Mouse (Mus musculus) forebrain, embryonic 11.5 days (tissue): ENCODE measurements at regions not wholly inside any gene's neighbourhood (a gene's known extent, or its start where the extent isn't known, plus 50 kb on each side); places are given as distances from the start of the nearest gene placed in this dataset.

Source experiments
- ATAC-seq: fragments of 200-750 bp; cut with Nextera tagmentation; replicated peaks from 2 replicates; pipeline ENCODE4 v1.8.0; 2017; ENCODE audit warnings: moderate TSS enrichment; ENCODE audit not compliant: low FRiP score
- DNase-seq: peaks from one replicate; pipeline ENCODE4 v3.0.0-alpha.2; 2017; ENCODE audit warnings: low spot score
- H3K27ac ChIP-seq: fragments of 300-500 bp; sonication (generic); 2 replicates; pipeline ENCODE4 v1.5.1; 2014; ENCODE audit warnings: low read depth, low read length
- H3K27me3 ChIP-seq: fragments of 300-500 bp; sonication (generic); 2 replicates; pipeline ENCODE4 v1.6.1; 2014; ENCODE audit warnings: mild to moderate bottlenecking, low read length, mixed read lengths; ENCODE audit not compliant: control insufficient read depth, insufficient read depth
- H3K36me3 ChIP-seq: fragments of 300-500 bp; sonication (generic); 2 replicates; pipeline ENCODE4 v1.6.1; 2014; ENCODE audit warnings: mild to moderate bottlenecking, low read length, moderate library complexity, mixed read lengths; ENCODE audit not compliant: control insufficient read depth, insufficient read depth
- H3K4me1 ChIP-seq: fragments of 300-500 bp; sonication (generic); replicated peaks from 2 replicates; pipeline ENCODE4 v1.6.1; 2014; ENCODE audit warnings: low read length, mixed read lengths; ENCODE audit not compliant: control insufficient read depth, insufficient read depth
- H3K4me2 ChIP-seq: fragments of 300-500 bp; sonication (generic); 2 replicates; pipeline ENCODE4 v1.6.1; 2014; ENCODE audit warnings: low read depth, mild to moderate bottlenecking, low read length, moderate library complexity, mixed read lengths; ENCODE audit not compliant: severe bottlenecking
- H3K4me3 ChIP-seq: fragments of 300-500 bp; sonication (generic); 2 replicates; pipeline ENCODE4 v1.5.1; 2014; ENCODE audit warnings: low read depth, low read length
- H3K9ac ChIP-seq: fragments of 300-500 bp; sonication (generic); 2 replicates; pipeline ENCODE4 v1.6.1; 2014; ENCODE audit warnings: low read length
- H3K9me3 ChIP-seq: fragments of 300-500 bp; sonication (generic); 2 replicates; pipeline ENCODE4 v1.6.1; 2016; ENCODE audit warnings: low read length, mixed read lengths; ENCODE audit not compliant: control insufficient read depth
- WGBS: fragments of 180-500 bp; shearing (Covaris S2); extraction: QIAGEN DNeasy Blood & Tissue Kit; methylation state at CpG from one replicate; pipeline ENCODE4 v1.1.7; 2014; 5-methylcytosine and 5-hydroxymethylcytosine counted together

DNA sequence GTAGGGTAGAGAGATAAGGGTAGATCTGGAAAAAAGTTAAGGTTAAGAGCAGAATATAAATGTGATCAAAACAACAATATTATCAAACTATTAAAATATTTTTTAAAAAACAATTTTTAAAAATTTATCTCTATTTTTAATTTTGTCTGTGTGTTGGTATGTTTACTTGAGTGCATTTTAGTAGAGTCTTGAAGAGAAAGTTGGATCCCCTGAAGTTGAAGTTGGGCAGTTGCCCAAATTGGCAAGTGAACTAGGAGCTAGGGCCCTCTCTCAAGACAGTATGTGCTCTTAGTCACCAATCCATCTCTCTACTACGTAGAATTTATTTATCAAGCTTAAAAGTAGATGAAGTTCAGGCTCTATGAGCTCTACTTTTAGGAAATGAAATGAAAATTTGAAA, 59.9 kb downstream of the Adamts1 start:
- H3K27me3 ChIP-seq: no peaks in the 10 kb centered on the region
- no peak overlapping the region for H3K9ac ChIP-seq
- H3K4me2 ChIP-seq: no peak overlapping the region
- H3K4me1 ChIP-seq: no peaks in the 10 kb centered on the region
- no peaks in the 10 kb centered on the region for H3K36me3 ChIP-seq
- 95% methylated on average over 1 of the region's 1 CpGs for WGBS
- H3K4me3 ChIP-seq: no peak overlapping the region
- no peaks in the 10 kb centered on the region for H3K9me3 ChIP-seq
- no peak overlapping the region for H3K27ac ChIP-seq
- DNase-seq: no peak
- ATAC-seq: no peak

DNA sequence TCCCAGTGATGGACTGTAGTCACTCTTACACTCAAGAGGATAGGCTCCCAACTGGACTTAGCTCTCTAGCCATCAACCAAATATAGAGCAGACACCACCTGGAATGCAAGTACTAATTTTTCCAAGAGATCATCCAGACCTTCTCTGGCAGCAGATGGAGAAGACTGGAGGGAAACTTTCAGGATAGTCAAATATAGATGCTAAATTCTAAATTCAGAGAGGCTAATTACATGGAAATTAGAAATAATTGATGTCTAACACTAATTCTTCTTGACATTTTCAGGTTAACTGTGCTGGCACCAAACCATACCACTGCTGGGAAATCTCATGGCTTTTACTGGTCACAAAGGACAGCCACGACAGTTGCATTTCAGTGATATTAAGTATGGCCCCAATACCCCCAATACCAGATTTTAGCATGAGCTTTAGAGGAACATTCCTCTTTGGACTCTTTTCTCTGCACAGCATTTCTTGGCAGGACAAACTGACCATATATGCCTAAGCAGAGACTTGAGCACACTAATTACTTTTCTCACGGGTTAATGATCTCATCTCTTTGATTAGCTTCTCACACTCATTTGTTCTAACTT, 64.2 kb downstream of the Adamts1 start:
- no peak overlapping the region for H3K4me2 ChIP-seq
- no peaks in the 10 kb centered on the region for H3K9me3 ChIP-seq
- H3K27me3 ChIP-seq: no peaks in the 10 kb centered on the region
- H3K4me3 ChIP-seq: no peak overlapping the region
- H3K4me1 ChIP-seq: no peaks in the 10 kb centered on the region
- no peak for DNase-seq
- 78% methylated on average over 2 of the region's 2 CpGs for WGBS
- H3K36me3 ChIP-seq: no peaks in the 10 kb centered on the region
- no peak for ATAC-seq
- H3K27ac ChIP-seq: no peak overlapping the region
- H3K9ac ChIP-seq: no peak overlapping the region

DNA sequence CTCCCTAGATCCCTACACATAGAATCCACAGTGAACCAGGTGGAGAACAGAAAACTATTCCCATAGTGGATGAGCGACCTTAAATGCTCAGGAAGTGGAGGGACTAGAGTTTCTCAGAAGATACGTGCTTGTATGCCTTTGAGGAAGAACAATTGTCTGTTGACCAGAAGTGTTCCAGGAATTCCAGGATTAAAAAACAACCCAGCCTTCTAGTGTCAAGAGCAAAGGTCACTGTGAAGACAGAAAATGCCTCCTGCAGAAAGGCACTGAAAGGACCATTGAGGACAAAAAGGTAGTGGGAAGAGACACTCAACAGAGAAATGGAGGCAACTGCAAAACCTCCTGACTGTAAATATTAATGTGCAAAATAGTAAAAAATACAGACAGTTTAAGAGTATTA, 74.9 kb downstream of the Adamts1 start:
- Histone ChIP-seq H3K27me3 (no peaks in the 10 kb centered on the region), H3K36me3 (no peaks in the 10 kb centered on the region), H3K4me2 (no peak overlapping the region), H3K4me3 (no peak overlapping the region), H3K9ac (no peak overlapping the region), H3K4me1 (no peaks in the 10 kb centered on the region), H3K9me3 (no peaks in the 10 kb centered on the region), H3K27ac (no peak overlapping the region)
- ATAC-seq: no peak
- no peak for DNase-seq
- 77% methylated on average over 2 of the region's 2 CpGs for WGBS

DNA sequence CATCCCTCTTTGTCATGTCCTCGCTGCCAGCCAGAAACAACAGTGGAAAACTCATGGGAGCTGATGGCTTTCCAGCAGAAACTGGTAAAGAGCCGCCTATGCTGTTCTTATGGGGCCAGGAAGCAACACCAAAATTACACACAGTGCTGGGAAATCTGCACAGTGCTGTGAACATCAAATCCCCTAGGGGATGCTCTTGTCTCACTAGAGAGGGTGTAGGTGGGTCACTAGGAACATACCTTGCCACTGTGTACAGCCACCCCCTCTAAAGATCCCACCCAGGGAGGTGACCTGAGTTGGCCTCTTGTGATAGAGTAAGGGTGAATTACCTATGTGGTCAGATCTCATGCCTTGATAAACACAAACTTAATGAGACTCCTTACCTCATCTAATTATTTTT, 80.9 kb downstream of the Adamts1 start:
- Histone ChIP-seq H3K9me3 (no peaks in the 10 kb centered on the region), H3K9ac (no peak overlapping the region), H3K4me3 (no peak overlapping the region), H3K36me3 (no peaks in the 10 kb centered on the region), H3K4me1 (no peaks in the 10 kb centered on the region), H3K27ac (no peak overlapping the region), H3K27me3 (no peaks in the 10 kb centered on the region), H3K4me2 (no peak overlapping the region)
- no peak for DNase-seq
- 63% methylated on average over 2 of the region's 2 CpGs for WGBS
- ATAC-seq: no peak

DNA sequence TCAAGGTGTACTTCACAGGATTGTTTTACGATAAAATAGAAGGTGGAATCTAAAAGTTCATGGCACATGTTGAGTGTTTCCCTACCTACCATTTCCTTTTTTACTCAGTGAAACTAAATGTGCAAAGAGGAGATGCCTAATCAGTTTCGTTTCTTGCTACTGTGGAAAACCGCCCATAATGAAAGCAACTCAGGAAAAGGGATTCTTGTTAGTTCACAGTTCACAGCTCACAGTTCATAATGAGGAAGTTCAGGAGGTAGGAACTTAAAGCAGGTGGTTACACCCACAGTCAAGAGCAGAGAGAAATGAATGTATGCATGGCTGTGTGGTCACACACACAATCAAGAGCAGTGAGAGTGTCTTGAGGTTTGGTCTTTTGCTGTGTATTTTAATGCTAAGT, 90.6 kb downstream of the Adamts1 start:
- Histone ChIP-seq H3K9ac (no peak overlapping the region), H3K4me3 (no peak overlapping the region), H3K36me3 (no peaks in the 10 kb centered on the region), H3K4me1 (no peaks in the 10 kb centered on the region), H3K9me3 (no peaks in the 10 kb centered on the region), H3K27me3 (no peaks in the 10 kb centered on the region), H3K4me2 (no peak overlapping the region), H3K27ac (no peak overlapping the region)
- ATAC-seq (no peak), DNase-seq (no peak)
- WGBS: 94% methylated on average over 3 of the region's 3 CpGs

DNA sequence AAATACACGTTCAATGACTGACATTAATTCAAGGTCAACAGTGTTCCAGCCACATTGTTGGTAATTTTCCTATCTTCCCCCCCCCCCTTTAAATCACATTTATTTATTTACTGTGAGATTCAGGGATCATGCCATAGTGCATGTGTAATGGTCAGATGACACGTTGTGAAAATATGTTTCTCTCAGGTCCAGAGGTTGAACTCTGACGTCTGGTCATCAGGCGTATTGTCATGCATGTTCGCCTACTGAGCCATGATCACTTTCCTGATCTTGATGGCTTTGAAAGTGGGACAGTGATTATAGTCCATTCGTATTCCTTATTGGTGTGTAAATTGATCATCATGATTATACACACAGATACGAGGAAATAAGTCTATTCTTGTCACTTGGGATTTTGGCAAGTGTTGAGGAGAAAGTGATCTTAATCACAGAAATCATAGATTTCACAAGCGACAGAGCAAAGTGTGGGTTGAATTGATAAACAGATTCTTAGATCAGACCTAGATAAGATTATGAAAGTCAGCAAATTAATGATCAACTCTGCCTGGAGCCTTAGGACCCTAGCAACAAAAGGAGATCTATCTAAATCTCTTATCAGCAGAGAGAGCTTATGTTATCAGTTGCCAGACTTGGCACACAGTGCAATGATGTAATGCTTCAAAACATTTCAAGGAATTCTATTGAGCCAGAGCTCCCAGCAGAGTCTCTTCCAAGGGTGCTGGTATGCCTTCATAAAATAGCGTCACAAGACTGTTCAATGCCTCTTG, 98.5 kb downstream of the Adamts1 start:
- no peak overlapping the region for H3K4me3 ChIP-seq
- H3K9me3 ChIP-seq: no peaks in the 10 kb centered on the region
- no peak overlapping the region for H3K27ac ChIP-seq
- 88% methylated on average over 9 of the region's 9 CpGs for WGBS
- DNase-seq: no peak
- H3K27me3 ChIP-seq: no peaks in the 10 kb centered on the region
- H3K36me3 ChIP-seq: no peaks in the 10 kb centered on the region
- H3K9ac ChIP-seq: no peak overlapping the region
- H3K4me1 ChIP-seq: no peaks in the 10 kb centered on the region
- no peak overlapping the region for H3K4me2 ChIP-seq
- no peak for ATAC-seq

DNA sequence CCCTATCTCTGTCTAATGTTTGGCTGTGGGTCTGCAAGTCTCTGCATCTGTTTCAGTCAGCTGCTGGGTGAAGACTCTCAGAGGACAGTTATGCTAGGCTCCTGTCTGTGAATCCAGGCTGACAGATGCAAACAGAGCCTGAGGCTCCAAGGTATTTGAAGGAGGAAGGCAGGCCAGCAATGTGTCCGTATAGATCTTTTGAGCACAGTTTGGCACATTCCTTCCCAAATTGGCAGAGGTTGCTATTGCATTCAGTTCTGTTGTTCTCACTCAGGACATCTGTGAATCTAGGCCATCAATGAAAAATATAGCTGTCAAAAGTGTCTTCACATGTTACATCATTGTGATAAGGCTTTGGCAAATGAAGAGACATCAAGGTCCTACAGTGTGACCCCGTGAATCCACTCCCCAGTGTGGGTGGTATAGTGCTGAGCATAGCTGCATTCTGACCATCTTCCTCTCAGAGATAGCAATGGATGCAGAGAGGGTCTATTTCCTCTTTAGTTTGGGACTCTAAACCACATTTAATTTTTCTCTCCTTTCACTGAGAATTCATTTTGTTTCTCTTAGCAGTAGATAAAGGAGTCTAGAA, 99.9 kb downstream of the Adamts1 start:
- 86% methylated on average over 2 of the region's 2 CpGs for WGBS
- H3K9ac ChIP-seq: no peak overlapping the region
- no peaks in the 10 kb centered on the region for H3K4me1 ChIP-seq
- no peak overlapping the region for H3K4me3 ChIP-seq
- H3K36me3 ChIP-seq: no peaks in the 10 kb centered on the region
- ATAC-seq (no peak), DNase-seq (no peak)
- H3K9me3 ChIP-seq: no peaks in the 10 kb centered on the region
- H3K27me3 ChIP-seq: no peaks in the 10 kb centered on the region
- no peak overlapping the region for H3K4me2 ChIP-seq
- H3K27ac ChIP-seq: no peak overlapping the region

DNA sequence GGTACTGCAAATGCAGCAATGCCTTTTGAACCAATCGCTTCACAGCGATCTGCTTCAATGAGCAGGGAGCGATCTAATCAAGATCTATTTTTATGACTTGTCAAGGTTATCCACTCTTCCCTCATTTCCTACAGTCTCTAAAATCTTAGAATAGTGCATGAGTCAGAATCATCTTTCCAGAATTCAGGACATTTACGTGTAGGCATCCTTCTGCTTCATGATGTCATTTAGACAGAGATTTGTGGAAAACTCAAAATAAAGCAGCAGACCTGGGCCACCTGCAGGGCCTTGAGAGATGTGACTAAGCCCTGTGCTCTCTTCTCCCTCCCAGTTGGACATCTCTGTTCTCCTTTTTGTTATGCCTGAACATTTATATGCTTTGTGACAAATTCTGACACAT, 103.6 kb downstream of the Adamts1 start:
- no peak overlapping the region for H3K4me3 ChIP-seq
- WGBS: 86% methylated on average over 4 of the region's 4 CpGs
- no peak overlapping the region for H3K9ac ChIP-seq
- no peak for ATAC-seq
- H3K27me3 ChIP-seq: no peaks in the 10 kb centered on the region
- H3K27ac ChIP-seq: no peak overlapping the region
- no peaks in the 10 kb centered on the region for H3K9me3 ChIP-seq
- no peaks in the 10 kb centered on the region for H3K4me1 ChIP-seq
- no peak for DNase-seq
- no peaks in the 10 kb centered on the region for H3K36me3 ChIP-seq
- H3K4me2 ChIP-seq: no peak overlapping the region

DNA sequence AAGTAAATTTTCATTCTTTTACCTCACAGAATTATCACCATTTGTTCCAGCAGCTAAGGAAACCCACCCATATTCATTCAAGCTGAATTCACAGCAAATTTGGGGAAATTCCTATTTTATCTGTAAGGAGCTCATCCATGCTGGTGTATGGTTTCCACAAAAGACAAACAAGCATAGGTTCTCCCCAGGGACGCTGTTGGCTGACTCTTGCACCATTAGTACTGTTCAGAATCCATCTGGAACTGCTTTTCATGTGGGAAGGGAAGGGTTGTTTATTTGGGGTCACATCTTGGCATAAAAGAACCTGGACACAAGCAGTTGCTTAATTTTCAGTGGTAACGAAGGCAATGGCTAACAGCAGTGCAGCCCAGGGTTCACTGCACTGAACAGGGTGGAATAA, 120.2 kb downstream of the Adamts1 start:
- H3K27ac ChIP-seq: no peak overlapping the region
- WGBS: 82% methylated on average over 2 of the region's 2 CpGs

More for the DNA sequence above, 120.2 kb downstream of the Adamts1 start:
- no peak overlapping the region for H3K9ac ChIP-seq
- no peak overlapping the region for H3K4me3 ChIP-seq
- no peaks in the 10 kb centered on the region for H3K9me3 ChIP-seq
- H3K4me2 ChIP-seq: no peak overlapping the region
- no peaks in the 10 kb centered on the region for H3K4me1 ChIP-seq
- H3K36me3 ChIP-seq: no peaks in the 10 kb centered on the region
- no peaks in the 10 kb centered on the region for H3K27me3 ChIP-seq
- no peak for DNase-seq
- ATAC-seq: no peak
